Mouse (Mus musculus): ENCODE results near the gene Kdm5b. TPM values are rescaled to one million over a fixed set of nuclear protein-coding genes. Genes with fewer than 3 reads are reported as not detected.

The Kdm5b gene
- polyA plus RNA-seq, 2 experiments from 2014 or later: 15.5 to 18.1 TPM

- ATAC-seq: no peak
Measured at GRCm38 (mm10) chr1:134647591-134647990, 87.6 kb downstream of the Kdm5b start.

GRCm38 (mm10) chr1:134650816-134651215, 90.8 kb downstream of the Kdm5b start:
- no peak for ATAC-seq

- ATAC-seq: no peak
Measured at GRCm38 (mm10) chr1:134651268-134651850, 91.4 kb downstream of the Kdm5b start.

GRCm38 (mm10) chr1:134651851-134652398, 92.0 kb downstream of the Kdm5b start:
- no peak for ATAC-seq

- ATAC-seq: no peak
Measured at GRCm38 (mm10) chr1:134653603-134654257, 93.8 kb downstream of the Kdm5b start.

GRCm38 (mm10) chr1:134658841-134659240, 98.9 kb downstream of the Kdm5b start:
- no peak for ATAC-seq

- ATAC-seq: no peak
Measured at GRCm38 (mm10) chr1:134660163-134660562, 100.2 kb downstream of the Kdm5b start.

- ATAC-seq: no peak
Measured at GRCm38 (mm10) chr1:134671234-134672070, 111.5 kb downstream of the Kdm5b start.

GRCm38 (mm10) chr1:134674312-134674711, 114.3 kb downstream of the Kdm5b start:
- no peak for ATAC-seq

- ATAC-seq: no peak
Measured at GRCm38 (mm10) chr1:134679445-134679844, 119.5 kb downstream of the Kdm5b start.

- ATAC-seq: no peak
Measured at GRCm38 (mm10) chr1:134680617-134681016, 120.6 kb downstream of the Kdm5b start.

- no peak for ATAC-seq
Measured at GRCm38 (mm10) chr1:134682460-134682859, 122.5 kb downstream of the Kdm5b start.

Other genes starting within 250 kb of the Kdm5b start
- gene Ppfia4, start 227.2 kb upstream of the Kdm5b start, polyA plus RNA-seq (2017; shearing (Covaris generic)): under 1 TPM in 1 of 2 experiments, not detected in 1; 0.20 TPM
- gene Tmem183a, start 198.2 kb upstream of the Kdm5b start, polyA plus RNA-seq (2017; shearing (Covaris generic)): 10 to 100 TPM; 20.3 to 23.8 TPM
- gene 4933406M09Rik, start 174.2 kb upstream of the Kdm5b start, polyA plus RNA-seq (2017; shearing (Covaris generic)): not detected
- 10 to 100 TPM; 20.9 to 26.2 TPM for gene Cyb5r1, start 154.6 kb upstream of the Kdm5b start, polyA plus RNA-seq (2017; shearing (Covaris generic))
- gene Adipor1, start 144.8 kb upstream of the Kdm5b start, polyA plus RNA-seq (2017; shearing (Covaris generic)): 10 to 100 TPM; 26.7 to 30.7 TPM
- gene Klhl12, start 104.6 kb upstream of the Kdm5b start, polyA plus RNA-seq (2017; shearing (Covaris generic)): 10 to 100 TPM; 13.7 to 15.8 TPM
- 10 to 100 TPM; 45.5 to 47.1 TPM for gene Rabif, start 65.5 kb upstream of the Kdm5b start, polyA plus RNA-seq (2017; shearing (Covaris generic))
- not detected for gene Mgat4e, start 10.5 kb upstream of the Kdm5b start, polyA plus RNA-seq (2017; shearing (Covaris generic))
- under 1 TPM; 0.13 to 0.33 TPM for gene Syt2, start 86.5 kb downstream of the Kdm5b start, polyA plus RNA-seq (2017; shearing (Covaris generic))